Mouse (Mus musculus) heart, adult 2 months (tissue): Measurements from ENCODE around the gene Tnfrsf9.

Source experiments
- CTCF ChIP-seq: fragments of 200-600 bp; IDR thresholded peaks from 2 replicates; pipeline ENCODE4 v1.8.1; 2022; ENCODE audit warnings: antibody characterized with exemption, mild to moderate bottlenecking, moderate library complexity
- POLR2A ChIP-seq: fragments of 200-500 bp; IDR thresholded peaks from 2 replicates; pipeline ENCODE4 v1.6.1; 2011; ENCODE audit warnings: mild to moderate bottlenecking, low read depth, low read length, control low read depth; ENCODE audit not compliant: insufficient read depth

DNA sequence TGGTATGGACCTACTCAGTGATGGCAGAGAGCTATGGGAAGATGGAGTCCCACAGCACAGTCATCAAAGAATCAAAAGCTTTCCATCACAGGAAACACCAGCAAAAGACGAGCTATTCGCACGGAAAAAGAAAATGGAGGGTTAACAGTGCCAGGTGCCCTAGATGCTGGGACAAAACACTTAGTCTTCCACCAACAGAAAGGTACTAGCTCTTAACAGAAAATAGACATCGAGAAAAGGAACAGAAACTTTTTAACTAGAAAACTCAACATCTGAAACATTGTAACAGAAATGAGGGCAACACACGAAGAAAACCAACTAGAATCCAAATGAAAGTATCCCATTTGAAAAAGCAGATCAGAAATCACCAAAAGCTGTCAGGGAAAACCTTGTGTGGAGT is 65.8 kb downstream of the Tnfrsf9 start:
- TF ChIP-seq POLR2A (no peak), CTCF (no peak)
